Mouse (Mus musculus) stomach, embryonic 14.5 days (tissue): Measurements from ENCODE around the gene Tcn2. TPM values are rescaled to one million over a fixed set of nuclear protein-coding genes. Genes with fewer than 3 reads are reported as not detected.
A peak's percentile ranks its signal among the peaks of the same experiment; 100 is the strongest.

ENCODE experiments used
- ATAC-seq: fragments of 200-750 bp; cut with Nextera tagmentation; 2 replicates; pipeline ENCODE4 v1.8.0; 2017; ENCODE audit warnings: low read depth, moderate TSS enrichment; ENCODE audit not compliant: insufficient number of reproducible peaks, insufficient read depth, low FRiP score
- H3K27ac ChIP-seq: fragments of 300-500 bp; sonication (generic); 2 replicates; pipeline ENCODE4 v1.5.1; 2014; ENCODE audit warnings: mild to moderate bottlenecking, low read length, moderate library complexity, mixed read lengths
- H3K27me3 ChIP-seq: fragments of 300-500 bp; sonication (generic); 2 replicates; pipeline ENCODE4 v1.6.1; 2014; ENCODE audit warnings: low read length, control low read depth, mixed read lengths; ENCODE audit not compliant: control insufficient read depth, insufficient read depth
- H3K36me3 ChIP-seq: fragments of 300-500 bp; sonication (generic); 2 replicates; pipeline ENCODE4 v1.6.1; 2014; ENCODE audit warnings: mild to moderate bottlenecking, control low read depth, low read length, moderate library complexity, mixed read lengths; ENCODE audit not compliant: control insufficient read depth, insufficient read depth
- H3K4me1 ChIP-seq: fragments of 300-500 bp; sonication (generic); 2 replicates; pipeline ENCODE4 v1.6.1; 2014; ENCODE audit warnings: low read length, control low read depth, mixed read lengths; ENCODE audit not compliant: control insufficient read depth, insufficient read depth
- H3K4me2 ChIP-seq: fragments of 300-500 bp; sonication (generic); replicated peaks from 2 replicates; pipeline ENCODE4 v1.6.1; 2014; ENCODE audit warnings: low read depth, low read length, control low read depth
- H3K4me3 ChIP-seq: fragments of 300-500 bp; sonication (generic); 2 replicates; pipeline ENCODE4 v1.5.1; 2014; ENCODE audit warnings: low read depth, low read length, control low read depth
- H3K9ac ChIP-seq: fragments of 300-500 bp; sonication (generic); replicated peaks from 2 replicates; pipeline ENCODE4 v1.6.1; 2014; ENCODE audit warnings: low read depth, mild to moderate bottlenecking, control low read depth, low read length, moderate library complexity, mixed read lengths
- H3K9me3 ChIP-seq: fragments of 300-500 bp; sonication (generic); 2 replicates; pipeline ENCODE4 v1.6.1; 2016; ENCODE audit warnings: low read depth, low read length, control low read depth; ENCODE audit not compliant: control insufficient read depth
- WGBS: fragments of 180-500 bp; shearing (Covaris S2); extraction: QIAGEN DNeasy Blood & Tissue Kit; methylation state at CpG from one replicate; pipeline ENCODE4 v1.1.7; 2014; 5-methylcytosine and 5-hydroxymethylcytosine counted together
- polyA plus RNA-seq: library from polyadenylated mRNA; unstranded; fragments of >200 nt; fragmentation: Nextera tagmentation; extraction: Ambion mirVana; gene quantifications from 2 replicates; pipeline ENCODE4 v1.2.1, GENCODE M21; 2014

Gene Tcn2
- polyA plus RNA-seq, 1 experiment from 2014 or later, result 38.9 TPM

DNA sequence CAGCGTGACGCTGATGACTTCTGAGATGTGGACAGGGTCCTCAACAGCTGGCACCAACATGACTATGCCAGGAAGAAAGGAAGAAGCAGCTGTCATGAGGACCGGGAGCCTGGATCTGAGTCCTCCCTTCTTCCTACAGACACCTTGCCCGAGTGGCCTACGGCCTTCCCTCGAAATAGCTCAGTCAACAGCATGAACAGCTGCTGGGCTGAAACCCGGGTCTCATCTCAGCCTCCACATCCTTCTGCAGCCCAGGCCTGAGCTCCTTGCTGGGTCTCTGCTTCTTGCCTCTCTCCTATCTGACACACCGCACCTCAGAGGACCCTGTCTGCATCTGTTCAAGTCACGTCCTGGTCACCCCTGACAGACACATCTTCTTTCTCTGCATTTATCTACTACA is 9.8 kb downstream of the Tcn2 start:
- no peak overlapping the region for H3K4me2 ChIP-seq
- H3K9ac ChIP-seq, result no peak overlapping the region
- 91% methylated on average over 9 of the region's 9 CpGs for WGBS
- H3K27me3 ChIP-seq, result no peaks in the 10 kb centered on the region
- H3K9me3 ChIP-seq, result no peaks in the 10 kb centered on the region
- no peak overlapping the region for H3K4me3 ChIP-seq
- ATAC-seq, result no peak
- H3K36me3 ChIP-seq, result peaks cover 6% of the 10 kb centered on the region; the same call in 1 of the 2 replicates
- no peaks in the 10 kb centered on the region for H3K4me1 ChIP-seq
- no peak overlapping the region for H3K27ac ChIP-seq

DNA sequence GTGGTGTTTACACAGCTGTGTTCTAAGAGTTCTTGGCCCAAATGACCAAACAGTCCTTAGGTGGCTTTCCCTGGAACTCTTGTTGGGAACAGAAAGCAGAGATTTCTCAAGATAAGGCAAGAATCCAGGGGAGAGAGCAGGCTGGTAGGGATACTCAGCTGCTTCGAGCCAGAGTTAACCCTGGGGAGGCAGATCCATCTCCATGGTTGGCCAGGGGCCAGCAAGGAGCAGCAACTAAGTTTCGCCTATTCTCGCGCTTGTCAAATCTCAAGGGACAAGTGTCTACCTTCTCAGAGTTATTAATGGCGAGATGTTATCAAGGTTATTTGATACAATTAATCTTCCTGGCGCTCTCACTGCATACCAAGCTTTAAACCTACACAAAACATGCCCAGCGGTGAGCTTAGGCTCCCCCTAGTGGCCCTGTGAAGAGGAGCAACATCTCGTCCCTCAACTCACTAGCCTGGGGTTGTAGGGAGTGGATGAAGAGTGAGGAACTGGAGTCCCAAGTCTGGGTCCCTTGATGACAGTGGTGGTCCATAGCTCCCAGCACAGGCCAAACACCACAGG is 10.6 kb downstream of the Tcn2 start:
- no peak overlapping the region for H3K9ac ChIP-seq
- H3K4me1 ChIP-seq, result no peaks in the 10 kb centered on the region
- 0 out of 2 replicates have a peak, but pooled peaks have one; percentile 10 for ATAC-seq
- H3K4me2 ChIP-seq, result no peak overlapping the region
- no peak overlapping the region for H3K27ac ChIP-seq
- 34% methylated on average over 8 of the region's 8 CpGs for WGBS
- no peak overlapping the region for H3K4me3 ChIP-seq
- no peaks in the 10 kb centered on the region for H3K9me3 ChIP-seq
- H3K27me3 ChIP-seq, result no peaks in the 10 kb centered on the region
- H3K36me3 ChIP-seq, result peaks cover 6% of the 10 kb centered on the region; the same call in 1 of the 2 replicates

DNA sequence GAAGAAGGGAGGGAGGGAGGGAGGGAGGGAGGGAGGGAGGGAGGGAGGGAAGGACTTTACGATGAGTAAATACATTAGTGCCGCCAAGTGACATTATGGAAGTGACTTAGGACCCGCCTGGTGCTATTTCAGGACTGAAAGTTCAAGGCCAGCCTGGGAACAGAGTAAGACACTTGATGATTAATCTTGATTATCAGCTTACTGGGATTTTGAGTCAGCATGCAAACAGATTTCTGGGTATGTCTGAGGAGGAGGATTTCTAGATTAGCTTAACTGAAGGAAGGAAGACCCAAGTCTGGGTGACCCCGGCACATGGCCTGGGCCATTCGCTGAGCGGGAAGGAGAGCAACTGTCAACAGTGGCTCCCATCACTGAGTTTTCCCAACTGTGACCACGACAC is 11.5 kb downstream of the Tcn2 start:
- Histone ChIP-seq H3K4me2 (no peak overlapping the region), H3K27ac (no peak overlapping the region), H3K9me3 (no peaks in the 10 kb centered on the region), H3K27me3 (no peaks in the 10 kb centered on the region), H3K4me3 (no peak overlapping the region), H3K36me3 (peaks cover 6% of the 10 kb centered on the region; the same call in 1 of the 2 replicates), H3K4me1 (no peaks in the 10 kb centered on the region), H3K9ac (no peak overlapping the region)
- 82% methylated on average over 7 of the region's 7 CpGs for WGBS
- no peak for ATAC-seq

DNA sequence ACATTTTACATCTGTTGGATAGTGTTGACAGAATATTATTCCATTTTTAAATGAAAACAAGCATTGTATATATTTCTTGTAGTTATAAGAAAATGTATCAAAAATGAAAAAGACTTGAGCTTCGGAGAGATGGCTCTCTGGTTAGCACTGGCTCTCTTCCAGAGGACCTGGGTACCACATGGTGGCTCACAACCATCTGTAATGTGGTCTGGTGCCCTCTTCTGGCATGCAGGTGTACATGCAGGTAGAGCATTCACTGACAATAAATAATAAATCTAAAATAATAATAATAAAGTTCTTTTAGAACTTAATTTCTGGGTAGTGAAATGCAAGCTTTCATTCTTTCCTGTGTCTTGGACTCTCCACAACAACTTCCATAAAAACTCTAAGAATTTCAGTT is 13.2 kb downstream of the Tcn2 start:
- Histone ChIP-seq H3K4me1 (no peaks in the 10 kb centered on the region), H3K4me3 (no peak overlapping the region), H3K9me3 (no peaks in the 10 kb centered on the region), H3K36me3 (peaks cover 4% of the 10 kb centered on the region; the same call in 1 of the 2 replicates), H3K9ac (no peak overlapping the region), H3K27me3 (no peaks in the 10 kb centered on the region), H3K27ac (no peak overlapping the region), H3K4me2 (no peak overlapping the region)
- 61% methylated on average over 1 of the region's 1 CpGs for WGBS
- no peak for ATAC-seq

DNA sequence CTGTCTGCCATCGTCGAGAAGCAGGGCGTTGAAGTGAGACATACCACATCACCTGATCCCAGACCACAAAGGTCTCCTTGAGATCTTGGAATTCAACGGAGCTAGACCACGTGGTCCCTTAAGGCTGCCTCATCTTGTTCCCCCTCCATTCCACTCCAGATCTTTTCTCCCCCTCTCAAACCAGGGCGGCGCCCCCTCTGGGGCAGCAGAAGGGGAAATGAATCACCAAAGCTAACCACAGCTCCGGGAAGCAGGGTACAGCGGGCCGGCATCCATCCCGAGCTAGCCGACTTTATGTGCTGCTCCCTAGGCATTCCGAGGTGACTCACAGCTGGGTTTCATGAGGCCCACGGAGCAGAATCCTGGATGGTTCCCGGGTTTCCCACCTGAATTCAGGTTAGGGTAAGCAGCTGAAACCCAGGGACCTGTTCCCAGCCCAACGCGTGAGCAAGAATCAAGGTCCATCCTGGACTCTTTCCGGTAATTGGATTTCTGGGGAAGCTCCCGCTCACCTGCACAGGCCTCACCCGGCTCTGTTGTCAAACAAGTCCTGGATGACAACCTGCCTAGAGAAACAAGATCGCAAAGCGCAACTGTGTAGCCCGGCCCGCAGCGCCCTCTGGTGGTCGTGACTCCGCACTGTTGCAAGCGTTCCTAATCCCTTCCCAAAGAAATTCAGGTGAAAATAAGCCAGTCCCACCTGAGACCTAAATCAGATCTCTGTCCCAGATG is 17.7 kb downstream of the Tcn2 start, which contains the start of gene Slc35e4:
Gene Slc35e4, minus strand, starts transcription at position 556 of the 732 bp plus-strand sequence.
- peak; percentile 50 for ATAC-seq
- H3K36me3 ChIP-seq, result no peaks in the 10 kb centered on the region
- peak within 1 kb of the TSS; percentile 54 for H3K4me3 ChIP-seq
- WGBS, result under 1% methylated on average over 28 of the region's 28 CpGs
- H3K27me3 ChIP-seq, result 0 out of 2 replicates have a peak, but pooled peaks cover 4% of the 10 kb centered on the region
- H3K4me1 ChIP-seq, result peaks cover 12% of the 10 kb centered on the region; the same call in 1 of the 2 replicates
- peak within 1 kb of the TSS; percentile 36; the same call in 1 of the 2 replicates for H3K9ac ChIP-seq
- H3K27ac ChIP-seq, result peak within 1 kb of the TSS; percentile 0; the same call in 1 of the 2 replicates
- H3K9me3 ChIP-seq, result no peaks in the 10 kb centered on the region
- H3K4me2 ChIP-seq, result peak within 1 kb of the TSS; percentile 71

DNA sequence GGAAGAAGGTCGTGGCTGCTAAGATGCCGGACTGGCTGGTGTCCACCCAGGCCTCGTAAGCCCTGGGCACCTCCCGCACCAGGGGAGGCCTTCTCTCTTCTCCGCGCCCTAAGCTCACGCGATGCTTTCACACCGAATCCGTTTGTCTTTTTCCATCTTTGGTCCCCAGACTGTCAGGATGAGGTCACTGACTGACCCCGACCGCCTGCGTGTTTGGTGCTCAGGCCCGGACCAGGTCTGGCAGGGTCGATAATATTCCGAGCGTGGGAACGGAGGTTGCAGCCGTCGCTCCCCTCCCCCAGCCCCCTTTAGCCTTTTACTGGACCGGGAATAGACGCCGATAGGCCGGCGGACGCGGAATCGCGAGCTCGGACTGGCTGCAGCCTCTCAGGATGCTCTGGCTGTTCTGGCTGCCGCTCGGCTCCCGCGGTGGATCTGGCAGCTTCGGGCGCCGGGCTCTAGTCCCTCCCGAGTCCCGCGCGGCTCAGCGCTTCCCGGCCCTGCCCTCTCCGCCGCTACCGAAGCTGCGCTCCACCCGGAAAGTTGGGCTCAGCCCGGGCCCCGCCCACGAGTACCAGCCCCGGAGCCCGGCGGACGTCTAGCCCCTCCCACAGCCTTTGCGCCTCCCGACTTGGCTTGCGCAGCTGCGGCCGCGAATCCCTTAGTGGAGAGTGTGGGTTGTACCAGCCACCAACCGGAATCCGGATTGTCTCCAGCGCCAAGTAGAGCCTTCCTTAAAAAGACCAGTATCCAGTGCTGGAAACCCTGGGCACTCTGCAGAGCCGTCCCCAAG is 18.4 kb downstream of the Tcn2 start:
- Histone ChIP-seq H3K9ac (peak overlapping the region; percentile 36; the same call in 1 of the 2 replicates), H3K9me3 (no peaks in the 10 kb centered on the region), H3K27ac (peak overlapping the region; percentile 0; the same call in 1 of the 2 replicates), H3K36me3 (no peaks in the 10 kb centered on the region), H3K4me2 (peak overlapping the region; percentile 71), H3K27me3 (0 out of 2 replicates have a peak, but pooled peaks cover 4% of the 10 kb centered on the region), H3K4me1 (peaks cover 12% of the 10 kb centered on the region; the same call in 1 of the 2 replicates), H3K4me3 (peak overlapping the region; percentile 54)
- under 1% methylated on average over 65 of the region's 65 CpGs for WGBS
- peak; percentile 72 for ATAC-seq

DNA sequence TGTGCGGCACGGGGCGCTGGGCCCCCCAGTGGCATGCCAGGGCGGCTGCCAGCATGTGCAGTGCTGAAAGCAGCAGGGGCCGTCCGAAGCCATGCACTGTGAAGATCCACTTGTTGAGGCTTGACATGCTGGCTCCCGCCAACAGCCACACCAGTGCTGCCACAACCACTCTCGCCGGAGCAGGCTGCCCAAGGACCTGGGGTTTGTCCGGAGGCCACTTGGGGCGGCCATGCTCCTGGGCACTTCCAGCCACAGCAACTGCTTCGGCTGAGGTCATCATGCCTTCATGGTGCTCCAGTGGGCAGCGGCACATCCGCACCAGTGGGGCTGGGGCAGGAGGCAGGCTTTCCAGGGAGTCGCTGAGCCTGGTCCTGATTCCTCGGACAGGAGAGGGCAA is 19.1 kb downstream of the Tcn2 start:
- Histone ChIP-seq H3K9ac (no peak overlapping the region; the same call in 1 of the 2 replicates), H3K27ac (no peak overlapping the region), H3K9me3 (no peaks in the 10 kb centered on the region), H3K4me2 (peak overlapping the region; percentile 71), H3K36me3 (no peaks in the 10 kb centered on the region), H3K27me3 (0 out of 2 replicates have a peak, but pooled peaks cover 4% of the 10 kb centered on the region), H3K4me3 (peak overlapping the region; percentile 54), H3K4me1 (peaks cover 12% of the 10 kb centered on the region; the same call in 1 of the 2 replicates)
- 5% methylated on average over 15 of the region's 16 CpGs for WGBS
- no peak for ATAC-seq
